Mouse (Mus musculus): ENCODE measurements around the gene Yap1. TPM values are rescaled to one million over a fixed set of nuclear protein-coding genes. Genes with fewer than 3 reads are reported as not detected.

Gene Yap1
- polyA plus RNA-seq, 1 experiment, result 47.6 TPM

DNA sequence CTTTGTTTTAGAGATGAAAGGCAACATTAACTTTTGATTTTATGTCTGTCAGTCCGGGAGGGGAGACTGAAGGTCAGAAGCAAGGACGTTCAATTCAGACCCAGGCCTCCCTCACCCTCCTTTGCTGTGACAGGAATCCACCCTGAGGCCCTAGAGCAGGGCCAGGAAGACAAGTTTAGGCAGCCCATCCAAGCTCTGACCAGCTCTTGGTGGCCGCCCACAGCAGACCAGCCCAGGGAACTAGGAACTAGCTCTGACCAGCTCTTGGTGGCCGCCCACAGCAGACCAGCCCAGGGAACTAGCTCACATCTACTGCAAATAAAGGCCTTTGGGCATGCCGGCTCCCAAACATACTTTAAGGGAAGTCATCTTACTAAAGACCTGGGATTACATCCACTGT is 26.8 kb downstream of the Yap1 start:
- no peak for DNase-seq (ENCODE audit: low spot score)

DNA sequence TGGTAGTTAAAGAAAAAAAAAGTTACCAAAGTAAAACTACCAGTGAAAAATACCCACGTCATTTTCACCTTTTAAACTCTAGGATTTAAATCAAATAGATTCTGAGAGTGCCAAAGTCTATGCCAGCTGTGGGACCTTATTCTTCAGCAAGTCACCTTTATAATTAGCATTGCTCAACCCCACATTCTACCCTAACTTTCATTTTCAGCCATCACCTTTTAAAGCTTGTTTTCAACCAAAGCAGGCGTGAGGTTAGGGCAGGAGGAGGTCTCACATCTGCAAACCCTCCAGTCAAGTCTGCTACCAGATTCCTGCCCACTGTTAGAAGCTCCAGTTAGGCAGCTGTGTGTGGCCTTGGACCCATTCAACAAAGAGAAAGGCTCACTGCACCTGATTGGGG is 32.4 kb downstream of the Yap1 start:
- DNase-seq (ENCODE audit: low spot score), result no peak

DNA sequence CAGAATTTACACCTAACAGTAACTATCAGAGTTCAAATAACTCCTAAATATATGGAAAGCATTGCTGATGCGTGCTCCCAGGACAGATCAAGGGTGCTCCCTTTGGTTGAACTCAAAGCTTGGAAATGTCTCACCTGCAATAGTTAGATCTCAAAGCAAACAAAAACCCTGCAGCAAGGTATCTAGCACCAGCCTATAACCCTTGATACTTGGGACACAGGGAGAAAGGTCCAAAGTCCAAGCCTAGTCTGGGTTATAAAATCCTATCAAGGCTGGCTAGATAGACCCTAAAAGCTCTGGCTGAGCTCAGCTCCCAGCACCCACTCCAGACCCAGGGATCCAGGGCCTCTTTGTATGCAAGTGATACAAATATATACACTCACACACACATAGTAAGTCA is 36.4 kb downstream of the Yap1 start:
- DNase-seq (ENCODE audit: low spot score), result no peak

DNA sequence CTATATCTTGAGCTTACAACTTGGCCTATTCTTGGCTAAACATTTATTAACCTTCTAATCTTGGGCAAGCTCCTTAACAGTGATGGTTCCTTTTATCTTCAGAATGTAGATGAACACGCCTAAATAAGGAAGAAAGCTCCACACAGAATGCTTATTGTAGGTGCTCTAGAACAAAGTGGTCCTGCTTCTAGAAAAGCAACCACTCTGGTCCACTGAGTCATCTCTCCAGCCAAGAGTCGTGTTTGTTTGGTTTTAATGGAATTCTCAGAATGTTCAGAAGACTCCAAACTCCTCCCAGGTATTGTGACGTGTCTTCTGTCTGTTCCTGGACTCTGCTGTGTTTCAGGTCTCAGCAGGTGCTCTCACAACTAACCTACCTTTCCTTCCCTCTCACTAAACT is 38.8 kb downstream of the Yap1 start:
- no peak for DNase-seq (ENCODE audit: low spot score)

DNA sequence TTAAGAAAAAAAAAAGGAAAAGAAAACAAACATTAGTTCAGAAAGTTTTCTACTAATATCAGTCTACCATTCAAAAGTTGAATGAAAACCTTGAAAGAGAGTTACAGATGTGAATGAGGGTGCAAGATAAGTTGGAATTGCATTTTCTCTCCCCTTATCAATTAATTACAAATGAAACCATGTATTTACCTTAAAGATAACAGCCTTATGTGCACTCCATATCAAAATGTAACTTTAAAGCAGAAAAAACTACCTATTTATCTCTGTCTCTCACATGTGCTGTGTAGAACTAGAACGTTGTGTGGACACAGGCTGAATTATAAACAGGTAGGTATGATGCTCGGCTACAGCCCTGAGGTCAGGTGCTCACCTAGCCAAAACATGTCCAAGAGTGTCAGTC is 40.5 kb downstream of the Yap1 start:
- DNase-seq (ENCODE audit: low spot score), result no peak

DNA sequence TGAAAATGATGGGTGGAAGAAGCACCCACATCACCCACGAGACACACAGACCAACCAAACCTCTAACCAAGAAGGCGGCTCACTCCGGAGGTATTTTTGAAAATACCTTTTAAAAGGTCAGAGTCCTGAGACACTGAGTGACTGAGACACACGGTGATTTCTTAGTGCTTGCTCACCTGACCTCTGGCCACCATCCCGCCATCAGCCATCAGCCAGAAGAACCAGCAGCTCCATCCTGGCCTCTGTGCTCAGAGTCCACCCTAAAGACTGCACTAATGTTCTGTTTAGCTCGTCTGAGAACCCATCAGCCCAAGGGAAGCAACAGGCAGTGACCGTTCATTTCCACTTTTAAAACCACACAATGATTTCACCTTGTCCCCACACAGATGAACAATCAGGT is 41.5 kb downstream of the Yap1 start:
- no peak for DNase-seq (ENCODE audit: low spot score)

DNA sequence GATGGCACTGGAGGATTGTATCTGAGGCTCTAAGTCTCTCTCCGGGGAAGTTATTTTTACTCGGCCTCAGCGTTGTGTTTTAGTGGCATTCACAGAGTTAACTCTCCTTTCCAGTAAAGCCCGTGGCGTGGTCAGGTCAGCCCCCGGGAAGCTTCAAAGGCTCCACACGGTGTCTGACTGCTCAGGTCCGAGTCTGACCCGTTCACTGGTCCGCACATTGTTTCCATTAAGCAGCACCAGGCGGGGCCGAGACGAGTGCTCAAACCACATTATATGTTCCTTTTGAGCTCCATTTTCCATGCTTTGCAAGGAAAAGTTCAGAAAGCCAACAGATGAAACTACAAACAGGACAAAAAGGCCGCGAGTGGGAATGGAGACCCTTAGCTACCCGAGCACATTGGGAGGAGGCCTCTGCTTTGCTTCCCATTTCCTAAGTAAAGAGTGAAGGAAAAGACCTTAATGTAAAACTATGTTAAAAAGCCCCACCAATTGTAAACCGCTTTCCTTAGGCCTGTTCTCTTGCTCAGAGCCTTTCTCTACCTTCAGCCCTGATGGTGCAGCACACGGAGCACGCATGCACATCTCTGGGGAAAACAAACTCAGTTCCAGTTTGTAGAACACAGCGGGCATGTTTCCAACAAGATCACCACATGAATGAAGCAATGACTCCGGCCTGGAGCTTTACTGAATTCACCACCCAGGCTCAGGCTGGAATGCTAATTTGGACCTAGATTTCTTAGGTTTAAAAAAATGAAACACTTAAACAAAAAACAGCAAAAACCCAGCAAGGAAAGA is 42.8 kb downstream of the Yap1 start:
- DNase-seq (ENCODE audit: low spot score), result no peak

DNA sequence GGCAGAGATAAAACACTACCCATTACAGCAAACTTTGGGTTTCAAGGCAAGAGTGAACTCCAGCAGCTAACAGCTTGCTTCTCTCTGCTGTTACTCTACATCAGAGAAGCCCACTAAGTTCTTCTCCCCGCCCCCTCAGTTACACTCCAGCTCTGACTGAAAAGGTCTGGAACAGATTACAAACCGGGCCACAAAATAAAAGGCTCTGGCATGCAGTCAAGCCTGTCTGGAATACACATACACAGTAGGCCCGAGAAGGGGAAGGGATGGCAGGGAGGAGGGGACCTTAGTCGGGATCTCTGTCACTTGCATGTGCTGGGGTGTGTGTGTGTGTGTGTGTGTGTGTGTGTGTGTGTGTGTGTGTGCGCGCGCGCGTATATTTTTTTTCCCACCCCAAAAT is 44.0 kb downstream of the Yap1 start:
- DNase-seq (ENCODE audit: low spot score), result no peak

DNA sequence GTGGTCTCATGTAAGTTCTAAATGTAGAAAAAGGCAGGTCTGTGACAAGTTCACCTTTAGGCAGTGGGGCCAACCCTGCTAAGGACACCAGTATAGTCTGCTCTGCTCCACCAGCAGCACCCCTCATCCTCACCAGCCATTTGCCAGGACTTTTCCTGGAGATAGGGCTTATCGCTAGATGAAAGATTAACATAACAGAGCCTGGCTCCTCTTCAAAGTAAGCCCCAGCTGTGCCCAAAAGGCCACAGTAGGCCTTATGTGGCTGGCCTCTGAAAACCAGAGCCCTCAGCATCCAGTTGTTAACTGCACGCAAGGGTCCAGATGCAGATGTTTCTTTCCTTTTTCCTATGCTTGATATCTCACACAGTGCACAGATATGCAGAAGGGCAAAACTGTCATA is 45.1 kb downstream of the Yap1 start:
- DNase-seq (ENCODE audit: low spot score), result no peak

DNA sequence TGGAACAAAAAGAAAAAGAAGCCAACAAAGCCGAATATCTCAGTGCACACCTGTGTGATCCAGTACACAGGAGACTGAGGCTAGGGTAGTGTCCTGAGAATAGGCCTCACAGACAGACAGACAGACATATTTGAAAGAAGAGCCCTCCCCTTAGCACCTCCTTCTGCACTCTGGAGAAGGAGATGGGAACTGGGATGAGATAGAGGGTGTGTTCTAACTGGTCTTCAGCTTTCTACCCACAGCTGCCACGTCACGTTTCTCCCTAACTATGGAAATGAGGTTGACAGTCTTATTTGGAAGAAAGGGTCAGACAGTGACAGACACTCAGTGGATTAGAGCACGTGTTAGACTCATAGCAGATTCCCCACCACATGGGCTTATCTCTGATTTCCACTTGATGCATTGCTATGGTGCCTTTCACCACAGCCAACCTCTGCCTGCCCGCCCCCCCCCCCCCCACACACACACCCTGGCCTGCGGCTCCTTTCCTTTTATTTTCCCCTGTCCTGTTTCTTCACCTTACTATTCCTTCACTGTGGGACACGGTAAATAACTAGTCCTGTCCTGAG is 46.3 kb downstream of the Yap1 start:
- no peak for DNase-seq (ENCODE audit: low spot score)

DNA sequence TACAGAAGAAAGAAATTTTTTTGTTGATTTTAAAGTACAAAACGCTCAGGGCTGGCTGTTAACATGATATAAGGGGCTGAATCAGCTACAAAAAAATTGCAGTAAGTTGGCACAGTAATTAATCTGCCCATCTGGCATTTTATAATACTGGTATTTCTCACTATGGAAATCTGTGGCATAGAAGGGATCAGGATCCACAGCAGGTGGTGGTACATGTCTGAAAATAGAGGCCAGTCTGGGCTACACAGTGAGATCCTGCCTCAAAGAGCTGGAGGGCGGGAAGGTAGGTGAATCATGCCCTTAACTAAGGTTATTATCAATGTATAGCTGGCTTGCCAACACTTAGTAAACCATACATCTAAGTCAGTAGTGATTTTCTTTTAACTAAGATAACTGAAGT is 47.0 kb downstream of the Yap1 start:
- DNase-seq (ENCODE audit: low spot score), result no peak

DNA sequence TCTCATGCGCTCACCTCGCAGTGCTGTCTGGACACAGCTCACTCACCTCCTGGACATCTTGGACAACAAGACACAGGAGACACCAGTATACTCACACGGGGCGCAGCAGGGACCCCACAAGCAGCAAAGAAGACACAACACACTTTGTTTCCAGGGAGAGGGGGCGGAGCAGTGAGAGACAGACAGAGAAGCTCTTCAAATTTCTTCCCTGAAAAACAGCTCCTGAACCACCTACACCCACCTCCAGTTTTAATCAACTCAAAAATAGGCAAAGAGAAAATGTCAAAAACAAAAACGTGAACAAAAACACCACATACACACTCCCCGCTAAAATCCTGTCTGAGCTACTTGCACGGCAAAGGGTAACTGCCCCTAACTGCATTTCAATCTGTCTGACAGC is 48.0 kb downstream of the Yap1 start:
- no peak for DNase-seq (ENCODE audit: low spot score)

DNA sequence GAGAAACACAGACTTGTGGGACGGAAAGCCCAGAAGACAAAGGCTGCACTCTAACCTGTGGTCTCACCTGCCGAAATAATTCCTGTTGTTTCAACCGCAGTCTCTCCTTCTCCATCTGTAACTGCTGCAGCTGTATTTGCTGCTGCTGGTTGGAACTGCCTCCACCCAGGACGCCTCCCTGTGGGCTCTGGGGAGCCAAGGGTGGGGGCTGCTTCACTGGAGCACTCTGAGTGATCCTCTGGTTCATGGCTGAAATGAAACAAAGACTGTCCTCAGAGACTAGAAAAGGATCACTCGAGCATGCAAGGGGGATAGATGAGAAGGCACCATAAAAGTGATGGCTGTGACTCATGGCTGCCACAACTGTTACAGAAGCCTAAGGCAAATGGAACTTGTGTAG is 51.5 kb downstream of the Yap1 start:
- no peak for DNase-seq (ENCODE audit: low spot score)

DNA sequence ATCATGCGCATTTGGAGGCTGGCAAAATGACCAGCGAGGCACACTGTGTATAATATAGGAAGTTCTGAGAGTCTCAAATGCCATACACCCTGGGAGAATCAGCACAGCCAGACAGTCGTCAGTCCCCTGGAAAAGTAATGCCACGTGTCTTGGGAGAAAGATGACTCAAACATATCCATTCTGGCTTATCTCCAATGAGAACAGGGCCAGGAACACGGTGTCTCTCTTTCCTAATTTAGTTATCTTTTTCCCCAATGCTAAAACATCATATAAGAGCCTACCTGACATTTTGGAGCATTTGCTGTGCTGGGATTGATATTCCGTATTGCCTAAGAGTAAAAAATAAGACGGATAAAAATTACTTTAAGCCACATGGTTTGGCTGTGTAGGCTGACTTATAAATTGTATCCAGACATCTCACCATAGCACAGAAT is 54.2 kb downstream of the Yap1 start:
- DNase-seq (ENCODE audit: low spot score), result no peak

DNA sequence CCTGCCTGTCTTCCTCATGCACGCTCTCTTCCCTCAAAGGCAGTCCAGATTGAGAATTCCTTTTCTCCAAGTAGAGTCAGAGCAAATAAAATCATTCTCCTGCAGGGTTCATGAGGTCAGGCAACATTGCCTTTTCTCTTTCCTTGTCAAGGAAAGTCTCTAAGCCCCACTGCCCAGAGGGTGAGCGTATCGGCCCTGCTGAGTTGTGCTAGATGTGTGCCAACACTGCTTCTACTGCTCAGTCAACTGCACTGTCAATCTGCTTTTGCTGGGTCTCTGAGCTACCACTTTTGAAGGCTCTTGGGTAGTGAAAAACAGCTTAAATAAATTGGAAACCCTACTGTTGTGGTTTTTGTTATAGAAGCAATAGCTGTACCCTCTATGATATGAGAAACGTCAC is 56.5 kb downstream of the Yap1 start:
- DNase-seq (ENCODE audit: low spot score), result no peak

DNA sequence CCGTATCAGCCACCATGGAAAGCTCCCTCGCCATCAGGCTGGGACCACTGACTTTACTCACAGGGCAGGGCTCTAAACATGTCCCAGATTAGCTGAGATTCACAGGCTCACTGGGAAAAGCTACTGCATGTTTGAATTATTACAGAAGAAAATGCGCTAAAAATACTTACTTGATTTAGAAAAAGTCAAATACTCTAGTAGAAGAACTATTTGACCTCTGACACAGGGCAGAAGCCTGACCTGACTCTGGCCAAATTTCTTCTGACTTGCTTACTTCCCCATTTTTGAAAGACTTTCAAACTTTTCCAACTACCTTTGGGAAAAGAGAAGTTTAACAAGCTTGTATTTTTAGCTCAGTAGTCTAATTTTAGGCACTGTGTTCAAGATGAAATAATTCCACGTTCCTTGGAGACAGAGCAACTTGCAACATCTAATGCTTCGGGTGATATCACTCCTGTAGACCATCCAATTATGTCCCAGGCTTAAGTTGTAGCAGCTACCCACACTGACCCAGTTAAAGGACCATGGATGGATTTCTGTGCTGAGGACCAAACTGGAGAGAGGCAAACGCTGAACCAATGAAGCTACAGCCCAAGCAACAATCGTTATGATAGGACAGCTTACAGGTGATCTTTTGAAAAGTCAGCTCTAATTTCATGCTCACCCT is 60.5 kb downstream of the Yap1 start:
- no peak for DNase-seq (ENCODE audit: low spot score)

DNA sequence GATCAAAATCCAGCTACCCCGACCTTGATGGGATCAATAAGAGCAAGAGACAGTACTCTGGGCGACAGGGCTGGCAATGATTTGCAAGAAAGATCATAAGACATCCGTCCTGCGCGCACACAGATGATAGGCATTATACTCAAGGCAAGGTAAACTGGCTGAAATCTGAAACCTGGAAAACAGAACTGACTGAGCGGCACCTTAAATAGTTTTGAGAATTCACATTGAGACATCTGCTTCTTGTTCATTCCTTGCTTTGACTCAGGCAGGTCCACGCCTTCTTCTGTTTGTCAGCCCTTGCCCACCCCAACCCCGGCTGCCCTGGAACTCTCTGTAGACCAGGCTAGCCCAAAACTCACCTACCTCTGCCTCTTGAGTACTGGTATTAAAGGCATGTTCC is 61.7 kb downstream of the Yap1 start:
- DNase-seq (ENCODE audit: low spot score), result no peak

DNA sequence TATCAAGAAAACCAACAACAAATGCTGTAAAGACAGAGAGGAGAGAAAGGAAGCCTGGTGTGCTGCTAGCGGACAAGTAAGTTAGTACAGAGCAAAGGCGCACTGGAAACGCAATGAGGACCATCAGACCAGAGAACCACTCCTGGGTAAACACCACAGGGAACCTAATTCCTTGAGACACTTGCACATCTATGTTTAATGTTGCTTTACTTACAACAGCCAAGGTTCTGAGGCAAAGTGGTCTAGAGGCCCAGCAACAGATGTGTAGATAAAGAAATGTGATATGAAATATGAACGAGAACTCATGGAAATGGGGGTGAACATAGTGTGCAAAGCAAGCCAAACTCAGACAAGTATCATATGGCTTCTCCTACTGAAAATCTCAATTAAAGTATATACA is 64.3 kb downstream of the Yap1 start:
- no peak for DNase-seq (ENCODE audit: low spot score)

DNA sequence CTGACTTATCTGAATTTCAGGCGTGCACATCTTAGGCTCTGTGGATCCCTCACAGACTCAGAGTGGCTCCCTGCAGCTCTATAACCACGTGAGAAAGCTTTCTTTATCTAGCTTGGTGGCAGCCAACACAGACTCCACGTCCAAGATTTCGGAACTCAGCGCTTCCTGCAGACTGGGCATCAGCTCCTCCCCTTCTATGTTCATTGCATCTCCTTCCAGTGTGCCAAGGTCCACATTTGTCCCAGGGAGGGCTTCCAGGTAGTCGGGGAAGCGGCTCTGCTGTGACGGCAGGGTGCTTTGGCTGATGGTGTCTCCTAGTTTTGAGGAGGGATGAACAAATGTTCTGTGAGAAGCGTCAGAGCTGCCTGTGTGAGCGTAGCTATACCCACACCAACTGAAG is 70.0 kb downstream of the Yap1 start:
- DNase-seq (ENCODE audit: low spot score), result no peak

DNA sequence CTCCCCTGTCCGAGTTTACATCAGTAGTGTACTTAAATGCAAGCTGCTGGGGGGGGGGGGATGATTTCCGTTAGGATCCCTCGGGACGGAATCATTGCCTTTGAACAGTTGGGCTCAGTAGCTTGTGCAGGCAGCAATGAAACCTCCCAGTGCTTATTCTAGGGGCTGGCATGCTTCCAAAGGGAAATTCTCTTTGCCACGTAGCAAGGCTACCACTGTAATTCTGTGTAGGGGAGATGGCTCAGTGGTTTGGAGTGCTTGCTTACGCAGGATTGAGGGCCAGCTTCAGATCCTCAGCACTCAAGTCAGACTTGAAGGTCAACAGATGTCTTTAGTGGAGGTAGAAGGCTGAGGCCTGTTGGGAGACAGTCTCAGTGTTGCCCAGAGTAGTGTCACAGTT is 74.8 kb downstream of the Yap1 start:
- no peak for DNase-seq (ENCODE audit: low spot score)

DNA sequence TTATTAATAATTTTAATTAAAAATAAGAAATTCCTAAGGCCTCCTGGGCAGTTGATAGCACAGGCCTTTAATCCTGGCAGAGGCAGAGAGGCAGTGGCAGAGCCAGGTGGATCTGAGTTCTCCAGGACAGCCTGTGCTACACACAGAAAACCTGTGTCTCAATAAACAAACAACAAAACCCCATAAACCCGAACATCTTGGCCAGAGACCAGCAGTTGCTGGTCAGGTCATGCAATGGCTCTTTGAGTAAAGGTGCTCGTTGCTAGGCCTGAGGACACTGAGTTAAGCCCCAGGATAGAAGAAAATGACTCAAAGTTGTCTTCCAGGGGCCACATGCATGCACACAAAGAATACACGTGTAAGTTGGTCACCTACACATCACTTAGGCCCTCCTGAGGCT is 75.5 kb downstream of the Yap1 start:
- DNase-seq (ENCODE audit: low spot score), result no peak

DNA sequence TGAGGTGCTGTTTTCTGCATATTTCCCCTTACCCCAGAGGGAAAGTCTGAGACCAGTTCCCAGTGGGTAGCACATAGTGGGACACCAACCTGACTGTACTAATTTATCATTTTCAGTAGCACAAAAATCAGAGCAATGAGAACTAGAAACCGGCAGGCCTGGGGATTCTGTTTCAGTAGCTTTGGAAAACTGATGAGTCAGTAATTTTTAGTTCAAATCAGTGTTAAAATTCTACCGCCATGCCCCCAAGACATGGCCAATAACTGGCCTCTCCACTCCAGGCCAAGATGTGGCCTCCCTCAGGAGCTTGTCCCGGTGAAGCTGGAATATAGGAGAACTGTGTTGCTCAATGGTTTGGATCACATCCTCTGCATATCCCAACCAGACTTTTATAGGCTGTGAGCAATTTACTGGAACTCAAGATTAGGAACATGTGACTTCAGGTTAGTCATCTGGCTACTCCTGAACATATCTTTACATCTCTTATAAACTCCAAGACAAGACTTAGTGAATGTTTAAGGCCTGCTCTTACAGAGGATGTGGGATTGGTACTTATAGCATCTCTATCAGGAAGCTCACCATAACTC is 76.1 kb downstream of the Yap1 start:
- DNase-seq (ENCODE audit: low spot score), result no peak

DNA sequence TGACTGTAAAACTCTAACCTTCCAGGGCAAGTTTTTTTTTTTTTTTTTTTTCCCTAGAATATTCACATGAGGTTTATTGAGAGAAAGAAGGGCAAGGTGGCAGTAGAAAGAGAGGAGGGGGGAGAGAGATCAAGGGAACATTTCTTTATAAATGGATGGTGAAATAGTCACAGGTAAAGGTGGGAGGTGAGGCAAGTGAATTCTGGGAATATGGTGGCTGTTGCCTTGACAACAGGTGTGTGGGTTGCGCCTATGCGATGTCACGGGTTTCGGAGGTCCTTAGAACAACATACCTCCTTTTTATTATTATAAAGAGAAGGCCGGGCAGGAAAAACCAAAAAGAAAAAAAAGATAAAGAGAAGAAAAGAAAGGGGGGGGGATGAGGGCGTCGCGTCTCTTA is 89.5 kb downstream of the Yap1 start:
- no peak for DNase-seq (ENCODE audit: low spot score)

Measured in urinary bladder, adult 2 months (tissue).